Mouse (Mus musculus) embryo, embryonic 11.5 days (tissue): ENCODE data around the gene Itprip.

ENCODE experiments used
- DNase-seq: peaks from one replicate; pipeline ENCODE4 v3.0.0-alpha.2; 2012; ENCODE audit warnings: low read depth, low spot score

The Itprip gene

GRCm38 (mm10) chr19:47915251-47915650 lies 3.8 kb downstream of the Itprip start:
- DNase-seq = no peak

- no peak for DNase-seq
Measured at GRCm38 (mm10) chr19:47914191-47914590, 4.9 kb downstream of the Itprip start.

- DNase-seq = no peak
Measured at GRCm38 (mm10) chr19:47913344-47913743, 5.8 kb downstream of the Itprip start.

GRCm38 (mm10) chr19:47910751-47911150 lies 8.3 kb downstream of the Itprip start:
- DNase-seq = no peak

GRCm38 (mm10) chr19:47910117-47910618 lies 8.9 kb downstream of the Itprip start:
- DNase-seq = no peak

GRCm38 (mm10) chr19:47909387-47910116 lies 9.5 kb downstream of the Itprip start:
- DNase-seq = no peak

GRCm38 (mm10) chr19:47908961-47909371 lies 10.1 kb downstream of the Itprip start:
- no peak for DNase-seq

- DNase-seq = no peak
Measured at GRCm38 (mm10) chr19:47907596-47907995, 11.5 kb downstream of the Itprip start.

GRCm38 (mm10) chr19:47905603-47906002 lies 13.5 kb downstream of the Itprip start:
- DNase-seq = no peak

GRCm38 (mm10) chr19:47905081-47905480 lies 14.0 kb downstream of the Itprip start:
- no peak for DNase-seq

GRCm38 (mm10) chr19:47903679-47904078 lies 15.4 kb downstream of the Itprip start:
- no peak for DNase-seq

GRCm38 (mm10) chr19:47902316-47903201 lies 16.5 kb downstream of the Itprip start:
- no peak for DNase-seq

- DNase-seq = no peak
Measured at GRCm38 (mm10) chr19:47900558-47900957, 18.5 kb downstream of the Itprip start.

GRCm38 (mm10) chr19:47900012-47900411 lies 19.1 kb downstream of the Itprip start:
- no peak for DNase-seq

GRCm38 (mm10) chr19:47898472-47899079 lies 20.5 kb downstream of the Itprip start:
- no peak for DNase-seq

- DNase-seq = no peak
Measured at GRCm38 (mm10) chr19:47893092-47893491, 26.0 kb downstream of the Itprip start.

GRCm38 (mm10) chr19:47891562-47892312 lies 27.4 kb downstream of the Itprip start:
- DNase-seq = no peak

- no peak for DNase-seq
Measured at GRCm38 (mm10) chr19:47890489-47891130, 28.5 kb downstream of the Itprip start.

- no peak for DNase-seq
Measured at GRCm38 (mm10) chr19:47888037-47888436, 31.1 kb downstream of the Itprip start.

- DNase-seq = no peak
Measured at GRCm38 (mm10) chr19:47887417-47887816, 31.7 kb downstream of the Itprip start.

- DNase-seq = no peak
Measured at GRCm38 (mm10) chr19:47886617-47887016, 32.5 kb downstream of the Itprip start.
